In the genomic region with DNA sequence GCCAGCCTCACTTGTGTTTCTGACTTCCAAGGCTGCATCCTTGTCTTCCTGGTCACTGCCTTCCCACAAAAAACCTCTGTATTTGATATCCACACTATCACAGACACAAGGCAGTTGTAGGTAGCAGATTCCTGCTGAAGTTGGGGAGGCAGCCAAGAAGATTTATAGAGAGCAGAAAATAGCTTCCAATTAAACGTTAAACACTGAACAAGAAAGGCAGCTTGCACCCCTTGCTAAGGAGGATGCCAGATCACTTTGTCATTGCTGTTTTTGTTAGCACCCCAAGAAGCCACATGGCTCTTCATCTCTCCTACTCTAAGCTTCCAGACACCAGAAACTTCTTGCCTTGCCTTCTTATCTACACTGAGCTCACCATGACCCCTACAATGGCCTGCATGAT, we compare ENCODE assay signal across 13 mouse cellular contexts.
DNase-seq lines count a peak whose midpoint lies in the region.
"Had no signal": no experiment of that assay in that cellular context is flagged by ENCODE, and none has a peak within 500 bp of the region (broad histone marks: within the 10 kb centered on the region; RNA-seq: fewer than 3 reads in every experiment).

No protein-coding gene starts in this region.

- intact Hi-C loops in left cerebral cortex, postnatal 10 days (cut with DNase I) = no loop called here

- DNase-seq in frontal cortex, adult 2 months (ENCODE audit: extremely low spot score in 1 of 2, low spot score in 1 of 2) = peak; percentile 47 to 62
- DNase-seq in frontal cortex, postnatal 25 days (ENCODE audit: low spot score in 2 of 2) = no peak
- peak; percentile 30 for DNase-seq in left cerebral cortex, adult 11 months (ENCODE audit: low spot score)
- no peak for DNase-seq in left cerebral cortex, postnatal 10 days (ENCODE audit: extremely low spot score in 1 of 2, low spot score in 2 of 2)
- peak; percentile 25 to 34 for DNase-seq in right cerebral cortex, adult 2 months (ENCODE audit: low spot score in 2 of 2)
- DNase-seq in right cerebral cortex, postnatal 4 days = no peak
- DNase-seq in gastrocnemius, adult 18-20 months (ENCODE audit: low spot score) = no peak
- DNase-seq: adrenal gland, postnatal 14 days; cerebellum, adult 2 months; cerebellum, postnatal 10 days; forebrain, postnatal 0 days; gastrocnemius, postnatal 10 days; heart, adult 2 months had no signal

Comparison
In these comparisons a context has a peak if more than half of its experiments do, and no peak if none do; other contexts are left out.
1. DNase-seq: peak in frontal cortex, adult 2 months (2 of 2), left cerebral cortex, adult 11 months (single experiment) and right cerebral cortex, adult 2 months (2 of 2); none in frontal cortex, postnatal 25 days (0 of 2), left cerebral cortex, postnatal 10 days (0 of 2), right cerebral cortex, postnatal 4 days (single experiment) and gastrocnemius, adult 18-20 months (single experiment).